Comparison of ENCODE assay signal across 27 mouse cellular contexts in the genomic region with DNA sequence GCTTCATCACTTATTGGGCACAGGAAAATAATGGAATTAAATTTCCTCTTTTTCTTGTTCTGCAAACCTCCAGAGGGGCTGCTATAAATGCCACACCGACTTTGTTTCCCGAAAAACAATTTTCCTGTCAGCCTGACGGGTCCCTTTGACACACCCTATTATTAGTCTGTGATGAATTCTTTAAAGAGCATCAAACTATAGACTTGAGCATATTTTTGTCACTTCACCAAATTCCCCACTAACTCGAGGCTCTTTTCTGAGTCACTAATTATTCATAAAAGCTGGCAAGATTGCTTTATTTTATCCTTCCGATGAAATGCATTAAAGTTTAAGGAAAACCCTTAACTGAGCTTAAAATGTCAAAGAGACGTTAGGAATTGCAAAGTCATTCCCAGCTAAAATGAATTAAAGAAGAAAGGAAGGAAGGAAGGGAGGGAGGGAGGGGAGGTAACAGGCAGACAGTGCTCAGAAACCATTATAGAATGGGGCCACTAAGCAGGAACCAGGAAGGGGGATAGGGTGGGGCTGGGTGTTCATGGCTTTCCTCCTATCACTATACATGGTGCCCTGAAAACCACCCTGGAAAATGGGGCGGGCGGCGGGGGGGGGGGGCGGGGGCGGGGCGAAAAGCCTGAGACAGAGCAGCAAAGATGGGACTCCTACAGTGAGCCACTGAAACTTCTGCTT. TPM values are rescaled to one million over a fixed set of nuclear protein-coding genes. Genes with fewer than 3 reads are reported as not detected.
DNase-seq lines count a peak whose midpoint lies in the region; ATAC-seq and TF ChIP-seq lines count a peak whose summit lies in the region.
"Had no signal": no experiment of that assay in that cellular context is flagged by ENCODE, and none has a peak within 500 bp of the region (broad histone marks: within the 10 kb centered on the region; RNA-seq: fewer than 3 reads in every experiment).

No protein-coding gene starts in this region.

- ATAC-seq in embryonic facial prominence, embryonic 11.5 days (replicated peaks; ENCODE audit: insufficient number of reproducible peaks, low FRiP score, low TSS enrichment, low read depth) = peak; percentile 67; the same call in 1 of the 2 replicates
- 0 out of 2 replicates have a peak, but pooled peaks have one; percentile 26 for ATAC-seq in liver, embryonic 13.5 days (ENCODE audit: low read depth)
- no peak for ATAC-seq in liver, embryonic 11.5 days (replicated peaks; ENCODE audit: low FRiP score)
- peak; percentile 78; the same call in 1 of the 2 replicates for ATAC-seq in embryonic facial prominence, embryonic 14.5 days (ENCODE audit: low read depth)
- peak; percentile 93 for ATAC-seq in forebrain, postnatal 0 days
- ATAC-seq in erythroid progenitor cell, adult 5-6 weeks (replicated peaks; ENCODE audit: low FRiP score, poor library complexity, severe bottlenecking) = no peak
- ATAC-seq: CD4-positive, CD25-positive, alpha-beta regulatory T cell, adult 4 months; hindbrain, embryonic 16.5 days; inflammation-experienced regulatory T-cells, adult 6 months; intestine, postnatal 0 days had no signal

- H3K27ac ChIP-seq in embryonic facial prominence, embryonic 11.5 days (replicated peaks; ENCODE audit: low read depth, low read length) = no peak overlapping the region
- no peak overlapping the region for H3K27ac ChIP-seq in embryonic facial prominence, embryonic 10.5 days (replicated peaks)
- no peak overlapping the region for H3K27ac ChIP-seq in liver, embryonic 13.5 days
- H3K27ac ChIP-seq in liver, embryonic 11.5 days (ENCODE audit: low read depth, low read length) = no peak overlapping the region
- H3K27ac ChIP-seq in embryonic facial prominence, embryonic 14.5 days (replicated peaks; ENCODE audit: low read depth, low read length) = no peak overlapping the region
- H3K27ac ChIP-seq in forebrain, postnatal 0 days (ENCODE audit: low read depth, low read length) = 0 out of 2 replicates have a peak overlapping the region, but pooled peaks have one; percentile 5
- H3K27ac ChIP-seq: embryonic facial prominence, embryonic 13.5 days; heart, embryonic 13.5 days; hindbrain, embryonic 12.5 days had no signal

- no peaks in the 10 kb centered on the region for H3K27me3 ChIP-seq in embryonic facial prominence, embryonic 11.5 days (ENCODE audit: control insufficient read depth, insufficient read depth, low read length)
- H3K27me3 ChIP-seq in embryonic facial prominence, embryonic 10.5 days (replicated peaks; ENCODE audit: low read depth, poor library complexity, severe bottlenecking) = no peaks in the 10 kb centered on the region
- H3K27me3 ChIP-seq in liver, embryonic 13.5 days = no peaks in the 10 kb centered on the region
- no peaks in the 10 kb centered on the region for H3K27me3 ChIP-seq in liver, embryonic 11.5 days (replicated peaks; ENCODE audit: control insufficient read depth, insufficient read depth, low read length)
- H3K27me3 ChIP-seq in embryonic facial prominence, embryonic 14.5 days (replicated peaks; ENCODE audit: control insufficient read depth, insufficient read depth, low read length) = no peaks in the 10 kb centered on the region
- H3K27me3 ChIP-seq in forebrain, postnatal 0 days (ENCODE audit: insufficient read depth, low read length) = no peaks in the 10 kb centered on the region
- H3K27me3 ChIP-seq: embryonic facial prominence, embryonic 13.5 days; heart, embryonic 13.5 days; hindbrain, embryonic 12.5 days had no signal

- DNase-seq in embryonic facial prominence, embryonic 11.5 days (ENCODE audit: low spot score) = peak; percentile 15
- no peak for DNase-seq in embryonic facial prominence, embryonic 10.5 days (ENCODE audit: low spot score)
- DNase-seq in liver, embryonic 13.5 days = no peak
- DNase-seq in liver, embryonic 11.5 days (ENCODE audit: low spot score) = no peak
- DNase-seq in embryonic facial prominence, embryonic 14.5 days (ENCODE audit: low spot score) = no peak
- peak; percentile 46 for DNase-seq in forebrain, postnatal 0 days
- DNase-seq in urinary bladder, adult 18-20 months (ENCODE audit: low spot score in 2 of 2) = no peak
- DNase-seq: adrenal gland, postnatal 14 days; B cell, adult 2 months; cerebellum, adult 2 months; cerebellum, postnatal 10 days; embryo, embryonic 11 days; gastrocnemius, postnatal 36 days; heart, adult 11 months; heart, postnatal 4 days had no signal

- no peak overlapping the region for H3K9ac ChIP-seq in embryonic facial prominence, embryonic 11.5 days (replicated peaks; ENCODE audit: low read length)
- no peak overlapping the region for H3K9ac ChIP-seq in liver, embryonic 13.5 days
- H3K9ac ChIP-seq in liver, embryonic 11.5 days (ENCODE audit: low read depth, low read length) = no peak overlapping the region
- no peak overlapping the region for H3K9ac ChIP-seq in embryonic facial prominence, embryonic 14.5 days (ENCODE audit: low read depth, low read length)
- H3K9ac ChIP-seq in forebrain, postnatal 0 days = no peak overlapping the region
- H3K9ac ChIP-seq: embryonic facial prominence, embryonic 13.5 days; heart, embryonic 13.5 days; hindbrain, embryonic 12.5 days had no signal

- H3K4me1 ChIP-seq in embryonic facial prominence, embryonic 11.5 days (ENCODE audit: control insufficient read depth, insufficient read depth, low read length) = no peaks in the 10 kb centered on the region
- H3K4me1 ChIP-seq in embryonic facial prominence, embryonic 10.5 days = peaks cover 4% of the 10 kb centered on the region
- no peaks in the 10 kb centered on the region for H3K4me1 ChIP-seq in liver, embryonic 13.5 days (replicated peaks)
- H3K4me1 ChIP-seq in liver, embryonic 11.5 days (replicated peaks; ENCODE audit: control insufficient read depth, insufficient read depth, low read length) = no peaks in the 10 kb centered on the region
- H3K4me1 ChIP-seq in embryonic facial prominence, embryonic 14.5 days (ENCODE audit: control insufficient read depth, insufficient read depth, low read length) = no peaks in the 10 kb centered on the region
- H3K4me1 ChIP-seq in forebrain, postnatal 0 days (ENCODE audit: insufficient read depth) = no peaks in the 10 kb centered on the region
- H3K4me1 ChIP-seq: embryonic facial prominence, embryonic 13.5 days; heart, embryonic 13.5 days; hindbrain, embryonic 12.5 days had no signal

- WGBS in embryonic facial prominence, embryonic 11.5 days = 48% methylated on average over 8 of the region's 12 CpGs
- WGBS in embryonic facial prominence, embryonic 10.5 days = 59% methylated on average over 12 of the region's 12 CpGs
- 31% methylated on average over 12 of the region's 12 CpGs for WGBS in liver, embryonic 13.5 days (ENCODE audit: insufficient replicate concordance)
- 52% methylated on average over 8 of the region's 12 CpGs for WGBS in liver, embryonic 11.5 days
- 50% methylated on average over 11 of the region's 12 CpGs for WGBS in embryonic facial prominence, embryonic 14.5 days
- WGBS in forebrain, postnatal 0 days = 20% methylated on average over 7 of the region's 12 CpGs

- no peak for TF ChIP-seq CTCF in forebrain, postnatal 0 days (IDR thresholded peaks at IDR 0.05; ENCODE audit: low read depth)

- no peaks in the 10 kb centered on the region for H3K36me3 ChIP-seq in embryonic facial prominence, embryonic 11.5 days (replicated peaks; ENCODE audit: control insufficient read depth, insufficient read depth, low read depth, low read length)
- H3K36me3 ChIP-seq in embryonic facial prominence, embryonic 10.5 days (replicated peaks) = no peaks in the 10 kb centered on the region
- no peaks in the 10 kb centered on the region for H3K36me3 ChIP-seq in liver, embryonic 13.5 days
- no peaks in the 10 kb centered on the region for H3K36me3 ChIP-seq in liver, embryonic 11.5 days (ENCODE audit: control insufficient read depth, insufficient read depth, low read length)
- H3K36me3 ChIP-seq in embryonic facial prominence, embryonic 14.5 days (ENCODE audit: control insufficient read depth, insufficient read depth, low read length) = no peaks in the 10 kb centered on the region
- no peaks in the 10 kb centered on the region for H3K36me3 ChIP-seq in forebrain, postnatal 0 days (ENCODE audit: insufficient read depth)
- H3K36me3 ChIP-seq: embryonic facial prominence, embryonic 13.5 days; G1E; heart, embryonic 13.5 days; hindbrain, embryonic 12.5 days had no signal

- no peaks in the 10 kb centered on the region for H3K9me3 ChIP-seq in embryonic facial prominence, embryonic 11.5 days (replicated peaks; ENCODE audit: control insufficient read depth, low read length)
- no peaks in the 10 kb centered on the region for H3K9me3 ChIP-seq in embryonic facial prominence, embryonic 10.5 days
- H3K9me3 ChIP-seq in liver, embryonic 13.5 days (replicated peaks) = no peaks in the 10 kb centered on the region
- no peaks in the 10 kb centered on the region for H3K9me3 ChIP-seq in liver, embryonic 11.5 days (ENCODE audit: control insufficient read depth, low read length)
- H3K9me3 ChIP-seq in embryonic facial prominence, embryonic 14.5 days (ENCODE audit: control insufficient read depth, low read length) = no peaks in the 10 kb centered on the region
- no peaks in the 10 kb centered on the region for H3K9me3 ChIP-seq in forebrain, postnatal 0 days (ENCODE audit: low read length)
- H3K9me3 ChIP-seq: embryonic facial prominence, embryonic 13.5 days; heart, embryonic 13.5 days; hindbrain, embryonic 12.5 days had no signal

- no peak overlapping the region for H3K4me2 ChIP-seq in embryonic facial prominence, embryonic 11.5 days (ENCODE audit: low read depth, low read length)
- no peak overlapping the region for H3K4me2 ChIP-seq in liver, embryonic 13.5 days
- no peak overlapping the region for H3K4me2 ChIP-seq in liver, embryonic 11.5 days
- H3K4me2 ChIP-seq in embryonic facial prominence, embryonic 14.5 days (ENCODE audit: low read depth, low read length) = no peak overlapping the region
- no peak overlapping the region for H3K4me2 ChIP-seq in forebrain, postnatal 0 days (ENCODE audit: low read depth)
- H3K4me2 ChIP-seq: embryonic facial prominence, embryonic 13.5 days; heart, embryonic 13.5 days; hindbrain, embryonic 12.5 days had no signal

- no peak overlapping the region for H3K4me3 ChIP-seq in embryonic facial prominence, embryonic 11.5 days (ENCODE audit: low read depth, low read length)
- H3K4me3 ChIP-seq in embryonic facial prominence, embryonic 10.5 days = no peak overlapping the region
- no peak overlapping the region for H3K4me3 ChIP-seq in liver, embryonic 13.5 days (replicated peaks)
- H3K4me3 ChIP-seq in liver, embryonic 11.5 days (ENCODE audit: low read depth, low read length) = no peak overlapping the region
- H3K4me3 ChIP-seq in embryonic facial prominence, embryonic 14.5 days (ENCODE audit: low read depth, low read length) = no peak overlapping the region
- H3K4me3 ChIP-seq in forebrain, postnatal 0 days (ENCODE audit: low read depth, low read length) = no peak overlapping the region
- H3K4me3 ChIP-seq: embryonic facial prominence, embryonic 13.5 days; erythroblast, embryonic 14.5 days; heart, embryonic 13.5 days; hindbrain, embryonic 12.5 days had no signal

RNA-seq across cellular contexts. Expression of a gene that starts 37.3 kb away (rescaled TPM):
- not detected in 2 replicates for polyA plus RNA-seq in embryonic facial prominence, embryonic 11.5 days (2014; fragmentation: Nextera tagmentation; extraction: Ambion mirVana)
- not detected in 2 replicates for polyA plus RNA-seq in embryonic facial prominence, embryonic 10.5 days (2016; fragmentation: Nextera tagmentation; extraction: Ambion mirVana)
- polyA plus RNA-seq in liver, embryonic 13.5 days (2015; fragmentation: Nextera tagmentation; extraction: Ambion mirVana) = 0.02 TPM in 1 of 2 replicates, not detected in the other
- polyA plus RNA-seq in liver, embryonic 11.5 days (2014; fragmentation: Nextera tagmentation; extraction: Ambion mirVana) = not detected in 2 replicates
- not detected in 2 replicates for polyA plus RNA-seq in embryonic facial prominence, embryonic 14.5 days (2014; fragmentation: Nextera tagmentation; extraction: Ambion mirVana)
- total RNA-seq in forebrain, postnatal 0 days (2014; rRNA removed) = not detected in 2 replicates
- polyA plus RNA-seq in forebrain, postnatal 0 days (2015; fragmentation: Nextera tagmentation; extraction: Ambion mirVana) = 0.04 TPM in 1 of 2 replicates, not detected in the other
- total RNA-seq in erythroid progenitor cell, adult 5-6 weeks (2015; ENCODE audit: low replicate concordance) = not detected in 2 replicates
- total RNA-seq in erythroid progenitor cell, adult 5-6 weeks (2017; ENCODE audit: low replicate concordance) = not detected in 2 replicates
- total RNA-seq: adrenal gland, postnatal 14 days; G1E; gastrocnemius, adult 8-10 months; gastrocnemius, postnatal 36 days; heart, postnatal 4 days had no signal
- polyA plus RNA-seq: CD4-positive, CD25-positive, alpha-beta regulatory T cell, adult 4 months; embryonic facial prominence, embryonic 13.5 days; erythroblast, embryonic 14.5 days; G1E; heart, embryonic 13.5 days; heart, postnatal 0 days; hindbrain, embryonic 12.5 days; inflammation-experienced regulatory T-cells, adult 6 months; intestine, postnatal 0 days had no signal

RNA-seq across cellular contexts. Expression of a gene that starts 38.0 kb away (rescaled TPM):
- 115 and 134 TPM in 2 replicates for polyA plus RNA-seq in embryonic facial prominence, embryonic 11.5 days (2014; fragmentation: Nextera tagmentation; extraction: Ambion mirVana)
- 91.9 and 96.9 TPM in 2 replicates for polyA plus RNA-seq in embryonic facial prominence, embryonic 10.5 days (2016; fragmentation: Nextera tagmentation; extraction: Ambion mirVana)
- 50.0 and 61.9 TPM in 2 replicates for polyA plus RNA-seq in liver, embryonic 13.5 days (2015; fragmentation: Nextera tagmentation; extraction: Ambion mirVana)
- polyA plus RNA-seq in liver, embryonic 11.5 days (2014; fragmentation: Nextera tagmentation; extraction: Ambion mirVana) = 85.7 and 101 TPM in 2 replicates
- polyA plus RNA-seq in embryonic facial prominence, embryonic 14.5 days (2014; fragmentation: Nextera tagmentation; extraction: Ambion mirVana) = 82.4 and 87.6 TPM in 2 replicates
- total RNA-seq in forebrain, postnatal 0 days (2014; rRNA removed) = 154 and 194 TPM in 2 replicates
- 145 and 191 TPM in 2 replicates for polyA plus RNA-seq in forebrain, postnatal 0 days (2015; fragmentation: Nextera tagmentation; extraction: Ambion mirVana)
- 11.5 and 18.9 TPM in 2 replicates for total RNA-seq in erythroid progenitor cell, adult 5-6 weeks (2015; ENCODE audit: low replicate concordance)
- 19.9 and 25.6 TPM in 2 replicates for total RNA-seq in erythroid progenitor cell, adult 5-6 weeks (2017; ENCODE audit: low replicate concordance)

Comparison
In these comparisons a context has a peak if more than half of its experiments do, and no peak if none do; other contexts are left out.
1. ATAC-seq: peak in embryonic facial prominence, embryonic 11.5 days (single experiment), liver, embryonic 13.5 days (single experiment), embryonic facial prominence, embryonic 14.5 days (single experiment) and forebrain, postnatal 0 days (single experiment); none in liver, embryonic 11.5 days (single experiment) and erythroid progenitor cell, adult 5-6 weeks (single experiment).
2. DNase-seq: peak in embryonic facial prominence, embryonic 11.5 days (single experiment) and forebrain, postnatal 0 days (single experiment); none in embryonic facial prominence, embryonic 10.5 days (single experiment), liver, embryonic 13.5 days (single experiment), liver, embryonic 11.5 days (single experiment), embryonic facial prominence, embryonic 14.5 days (single experiment) and urinary bladder, adult 18-20 months (0 of 2).